Mouse (Mus musculus) embryonic facial prominence, embryonic 11.5 days (tissue): ENCODE results near the gene Gm8104. TPM values are rescaled to one million over a fixed set of nuclear protein-coding genes. Genes with fewer than 3 reads are reported as not detected.

Source experiments
- polyA plus RNA-seq: library from polyadenylated mRNA; unstranded; fragments of >200 nt; fragmentation: Nextera tagmentation; extraction: Ambion mirVana; gene quantifications from 2 replicates; pipeline ENCODE4 v1.2.1, GENCODE M21; 2014

Gm8104 gene
- polyA plus RNA-seq, 1 experiment from 2014 or later, result not detected

Other genes starting within 250 kb of the Gm8104 start
- not detected in 2 replicates for gene Gm21977, start 247.1 kb upstream of the Gm8104 start, polyA plus RNA-seq
- gene Gm8082, start 107.0 kb upstream of the Gm8104 start, polyA plus RNA-seq, result not detected in 2 replicates
- gene Gm10376, start 85.0 kb upstream of the Gm8104 start, polyA plus RNA-seq, result not detected in 2 replicates
- not detected in 2 replicates for gene Gm8094, start 24.0 kb upstream of the Gm8104 start, polyA plus RNA-seq
- gene Gm7233, start 79.3 kb downstream of the Gm8104 start, polyA plus RNA-seq, result not detected in 2 replicates
- gene Gm8122, start 134.7 kb downstream of the Gm8104 start, polyA plus RNA-seq, result not detected in 2 replicates
- gene Gm8126, start 158.0 kb downstream of the Gm8104 start, polyA plus RNA-seq, result not detected in 2 replicates
- not detected in 2 replicates for gene Gm9732, start 174.4 kb downstream of the Gm8104 start, polyA plus RNA-seq
- gene Gm8127, start 193.2 kb downstream of the Gm8104 start, polyA plus RNA-seq, result not detected in 2 replicates
- not detected in 2 replicates for gene 1700001F09Rik, start 247.2 kb downstream of the Gm8104 start, polyA plus RNA-seq